Mouse (Mus musculus): ENCODE results near the gene Tnrc6a. TPM values are rescaled to one million over a fixed set of nuclear protein-coding genes. Genes with fewer than 3 reads are reported as not detected.

Tnrc6a gene
- polyA plus RNA-seq, 1 experiment from 2014 or later = 37.3 TPM

DNA sequence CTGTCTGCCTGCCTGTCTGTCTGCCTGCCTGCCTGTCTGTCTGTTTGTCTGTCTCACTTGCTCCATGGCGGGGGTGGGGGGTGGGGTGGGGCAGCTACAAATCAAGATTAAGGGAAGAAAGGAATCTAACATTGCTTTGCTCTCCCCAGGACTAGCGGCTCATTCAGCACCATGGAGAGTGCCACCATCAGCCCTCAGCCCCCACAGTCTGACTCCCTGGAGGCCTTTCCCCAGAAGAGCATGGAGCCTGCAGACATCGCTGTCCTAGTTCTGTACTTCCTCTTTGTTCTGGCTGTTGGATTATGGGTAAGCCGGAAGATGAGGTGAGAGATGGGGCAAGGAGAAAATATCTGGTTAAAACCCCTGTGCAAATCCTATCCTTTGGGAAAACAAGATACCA lies 111.8 kb downstream of the Tnrc6a start:
- 25% methylated on average over 4 of the region's 4 CpGs for WGBS
- H3K4me2 ChIP-seq (ENCODE audit: low read length) = no peak overlapping the region
- no peak overlapping the region for H3K27ac ChIP-seq (ENCODE audit: low read length)
- no peaks in the 10 kb centered on the region for H3K27me3 ChIP-seq (replicated peaks; ENCODE audit: control insufficient read depth, insufficient read depth, low read length)
- no peak overlapping the region for H3K9ac ChIP-seq (replicated peaks; ENCODE audit: low read depth, low read length)
- H3K36me3 ChIP-seq (ENCODE audit: control insufficient read depth, insufficient read depth) = no peaks in the 10 kb centered on the region
- ATAC-seq = no peak
- no peaks in the 10 kb centered on the region for H3K4me1 ChIP-seq (replicated peaks; ENCODE audit: control insufficient read depth, insufficient read depth, low read length)
- H3K4me3 ChIP-seq (replicated peaks; ENCODE audit: low read length) = no peak overlapping the region
- no peaks in the 10 kb centered on the region for H3K9me3 ChIP-seq (ENCODE audit: control insufficient read depth, low read length)

DNA sequence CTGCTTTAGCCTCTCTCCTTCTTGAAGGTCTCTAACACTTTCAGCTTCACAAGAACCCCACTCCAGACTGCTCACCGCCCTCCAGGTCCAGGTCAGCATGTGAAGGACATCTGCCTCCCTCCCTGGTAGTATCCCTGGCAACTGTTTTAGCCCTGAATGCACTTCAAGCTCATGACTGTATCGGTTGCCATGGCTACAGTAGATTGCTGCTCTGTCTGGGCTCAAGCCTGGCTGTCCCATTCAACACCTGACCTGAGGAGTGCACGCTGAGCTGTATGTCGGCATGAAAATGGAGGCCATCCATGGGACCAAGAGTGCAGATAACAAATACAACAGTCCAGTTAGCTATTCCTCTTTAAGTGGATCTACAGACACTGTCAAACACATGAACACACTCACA lies 114.9 kb downstream of the Tnrc6a start:
- no peaks in the 10 kb centered on the region for H3K36me3 ChIP-seq (ENCODE audit: control insufficient read depth, insufficient read depth)
- no peaks in the 10 kb centered on the region for H3K4me1 ChIP-seq (replicated peaks; ENCODE audit: control insufficient read depth, insufficient read depth, low read length)
- WGBS = 71% methylated on average over 4 of the region's 4 CpGs

DNA sequence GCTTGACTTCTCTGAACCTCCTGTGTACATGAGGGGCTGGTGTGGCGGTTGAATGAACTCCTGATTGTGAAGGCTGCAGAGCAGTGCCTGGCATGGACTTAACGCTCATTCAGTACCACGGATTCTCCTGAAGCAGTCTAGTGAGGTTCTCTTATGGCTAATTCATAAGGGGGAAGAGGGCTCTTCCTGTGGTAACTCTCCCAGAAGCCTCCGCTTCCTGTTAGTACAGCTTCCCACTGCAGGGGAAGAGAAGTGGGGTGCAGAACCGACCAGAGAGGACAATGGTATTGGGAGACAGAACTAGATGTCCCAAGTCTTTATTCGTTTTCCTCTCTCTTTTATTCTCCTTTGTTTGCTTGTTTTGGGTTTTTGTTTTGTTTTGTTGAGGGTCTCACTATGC lies 116.4 kb downstream of the Tnrc6a start:
- no peak for ATAC-seq
- H3K4me2 ChIP-seq (ENCODE audit: low read length) = no peak overlapping the region
- no peak overlapping the region for H3K9ac ChIP-seq (replicated peaks; ENCODE audit: low read depth, low read length)
- H3K4me3 ChIP-seq (replicated peaks; ENCODE audit: low read length) = no peak overlapping the region
- WGBS = 73% methylated on average over 6 of the region's 6 CpGs
- no peaks in the 10 kb centered on the region for H3K9me3 ChIP-seq (ENCODE audit: control insufficient read depth, low read length)
- H3K27ac ChIP-seq (ENCODE audit: low read length) = no peak overlapping the region
- H3K4me1 ChIP-seq (replicated peaks; ENCODE audit: control insufficient read depth, insufficient read depth, low read length) = no peaks in the 10 kb centered on the region
- H3K27me3 ChIP-seq (replicated peaks; ENCODE audit: control insufficient read depth, insufficient read depth, low read length) = no peaks in the 10 kb centered on the region
- no peaks in the 10 kb centered on the region for H3K36me3 ChIP-seq (ENCODE audit: control insufficient read depth, insufficient read depth)

More for the DNA sequence above, 114.9 kb downstream of the Tnrc6a start:
- no peak overlapping the region for H3K4me2 ChIP-seq (ENCODE audit: low read length)
- H3K9me3 ChIP-seq (ENCODE audit: control insufficient read depth, low read length) = no peaks in the 10 kb centered on the region
- no peaks in the 10 kb centered on the region for H3K27me3 ChIP-seq (replicated peaks; ENCODE audit: control insufficient read depth, insufficient read depth, low read length)
- no peak overlapping the region for H3K27ac ChIP-seq (ENCODE audit: low read length)
- H3K4me3 ChIP-seq (replicated peaks; ENCODE audit: low read length) = no peak overlapping the region
- H3K9ac ChIP-seq (replicated peaks; ENCODE audit: low read depth, low read length) = no peak overlapping the region
- 0 out of 2 replicates have a peak, but pooled peaks have one; percentile 49 for ATAC-seq

DNA sequence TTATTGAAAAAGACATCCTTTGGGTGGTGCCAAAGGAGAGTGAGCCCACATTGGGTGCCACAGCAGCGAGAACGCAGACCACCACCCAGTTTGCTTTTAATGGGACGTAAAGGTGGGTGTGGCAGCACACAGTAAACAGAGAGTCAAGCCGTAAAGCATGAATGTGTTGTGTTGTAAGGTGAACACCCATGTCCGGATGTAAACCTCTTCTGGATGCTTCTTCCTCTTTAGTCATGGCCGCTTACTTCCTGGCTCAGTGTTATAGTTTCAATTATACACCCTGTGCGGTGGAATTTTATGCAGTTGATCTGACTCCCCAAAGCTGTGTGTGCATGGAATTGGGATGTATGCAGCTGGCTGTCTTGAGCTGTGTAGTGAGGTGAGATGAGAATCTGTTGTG lies 118.6 kb downstream of the Tnrc6a start:
- H3K4me2 ChIP-seq (ENCODE audit: low read length) = no peak overlapping the region
- WGBS = 92% methylated on average over 7 of the region's 7 CpGs
- no peaks in the 10 kb centered on the region for H3K36me3 ChIP-seq (ENCODE audit: control insufficient read depth, insufficient read depth)
- H3K4me1 ChIP-seq (replicated peaks; ENCODE audit: control insufficient read depth, insufficient read depth, low read length) = no peaks in the 10 kb centered on the region
- no peak overlapping the region for H3K9ac ChIP-seq (replicated peaks; ENCODE audit: low read depth, low read length)
- no peak overlapping the region for H3K27ac ChIP-seq (ENCODE audit: low read length)
- no peak overlapping the region for H3K4me3 ChIP-seq (replicated peaks; ENCODE audit: low read length)
- no peaks in the 10 kb centered on the region for H3K9me3 ChIP-seq (ENCODE audit: control insufficient read depth, low read length)
- no peaks in the 10 kb centered on the region for H3K27me3 ChIP-seq (replicated peaks; ENCODE audit: control insufficient read depth, insufficient read depth, low read length)
- ATAC-seq = no peak

DNA sequence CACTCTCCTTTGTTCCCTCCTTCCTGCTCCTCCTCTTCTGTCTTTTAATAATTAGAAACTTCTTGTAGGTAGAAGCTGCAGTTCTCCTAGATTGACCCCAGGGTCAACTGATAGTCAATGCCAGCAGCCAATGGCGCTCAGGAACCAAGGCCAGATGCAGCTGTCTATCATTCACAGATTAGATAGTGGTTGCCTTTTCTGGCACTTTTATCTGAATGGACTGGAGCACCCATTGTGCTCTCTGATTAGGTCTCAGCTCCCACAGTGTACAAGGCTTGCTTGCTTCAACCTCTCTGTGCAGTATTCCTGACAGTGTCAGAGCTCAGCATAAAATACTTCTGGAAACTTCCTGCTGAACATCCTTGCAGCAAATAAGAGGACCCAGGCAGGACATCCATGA lies 121.1 kb downstream of the Tnrc6a start:
- ATAC-seq = no peak
- Histone ChIP-seq H3K4me2 (ENCODE audit: low read length) (no peak overlapping the region), H3K9ac (replicated peaks; ENCODE audit: low read depth, low read length) (no peak overlapping the region), H3K4me1 (replicated peaks; ENCODE audit: control insufficient read depth, insufficient read depth, low read length) (no peaks in the 10 kb centered on the region), H3K9me3 (ENCODE audit: control insufficient read depth, low read length) (no peaks in the 10 kb centered on the region), H3K4me3 (replicated peaks; ENCODE audit: low read length) (no peak overlapping the region), H3K27me3 (replicated peaks; ENCODE audit: control insufficient read depth, insufficient read depth, low read length) (no peaks in the 10 kb centered on the region), H3K36me3 (ENCODE audit: control insufficient read depth, insufficient read depth) (no peaks in the 10 kb centered on the region), H3K27ac (ENCODE audit: low read length) (no peak overlapping the region)
- 86% methylated on average over 1 of the region's 1 CpGs for WGBS

Other genes starting within 250 kb of the Tnrc6a start
- gene Rbbp6, start 158.2 kb upstream of the Tnrc6a start, polyA plus RNA-seq (2015; fragmentation: Nextera tagmentation; extraction: Ambion mirVana) = 26.9 and 28.2 TPM in 2 replicates
- gene Slc5a11, start 90.9 kb downstream of the Tnrc6a start, polyA plus RNA-seq (2015; fragmentation: Nextera tagmentation; extraction: Ambion mirVana) = 0.30 and 0.75 TPM in 2 replicates
- gene Lcmt1, start 245.9 kb downstream of the Tnrc6a start, polyA plus RNA-seq (2015; fragmentation: Nextera tagmentation; extraction: Ambion mirVana) = 100 and 105 TPM in 2 replicates
- gene Arhgap17, start 246.0 kb downstream of the Tnrc6a start, polyA plus RNA-seq (2015; fragmentation: Nextera tagmentation; extraction: Ambion mirVana) = 9.5 and 9.8 TPM in 2 replicates

Data from forebrain, embryonic 16.5 days (tissue).